Mouse (Mus musculus): ENCODE data around the gene Csad. TPM values are rescaled to one million over a fixed set of nuclear protein-coding genes. Genes with fewer than 3 reads are reported as not detected.

Csad gene
- 12.7 and 21.1 TPM in 2 replicates for polyA plus RNA-seq (2012; rRNA removed)

DNA sequence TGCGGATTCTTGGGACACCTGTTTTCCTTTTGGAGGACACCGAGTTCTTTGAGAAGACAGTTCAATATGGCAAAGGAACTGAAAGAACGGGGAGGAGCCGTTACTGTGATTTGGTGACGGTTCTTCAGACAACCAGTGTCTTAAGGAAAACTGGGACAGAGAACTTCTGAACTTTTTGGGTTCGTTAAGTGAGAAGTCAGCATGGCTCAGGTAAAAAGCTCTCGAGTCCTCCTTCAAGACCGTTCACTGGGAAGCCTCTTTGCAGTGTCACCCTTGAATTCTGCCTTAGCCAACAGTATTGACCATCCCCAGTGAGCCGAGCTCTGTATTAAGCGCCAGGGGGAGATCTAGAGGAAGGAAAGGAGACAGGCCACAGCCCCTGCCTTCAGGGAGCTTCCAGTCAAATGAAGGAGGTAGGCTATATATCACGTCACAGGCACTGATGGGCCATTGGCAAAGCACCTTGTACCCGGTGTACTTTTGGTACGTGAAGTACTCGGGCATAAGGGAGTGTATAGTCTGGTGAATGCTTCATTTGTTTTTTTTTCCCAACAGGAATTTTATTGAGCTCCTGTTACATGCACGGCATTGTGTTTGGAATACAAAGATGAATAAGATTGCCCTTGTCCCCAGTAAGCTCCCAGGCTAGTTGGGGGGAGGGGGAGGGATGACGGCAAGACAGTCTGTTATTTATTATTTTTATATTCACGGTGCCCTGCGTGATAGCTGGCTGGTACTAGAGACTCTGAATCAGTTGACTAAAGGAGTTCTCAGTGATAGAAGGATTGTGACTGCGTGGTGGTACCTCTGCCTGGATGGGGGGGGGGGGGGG, at the start of gene Csad:
Gene Csad, minus strand, starts transcription at position 51 of the 832 bp plus-strand sequence.
- peak within 1 kb of the TSS; percentile 90 for H3K27ac ChIP-seq (ENCODE audit: insufficient read depth, low read depth, low read length)
- H3K27me3 ChIP-seq (ENCODE audit: control insufficient read depth, insufficient read depth, low read length) = no peaks in the 10 kb centered on the region
- 52% methylated on average over 19 of the region's 19 CpGs for WGBS
- TF ChIP-seq CTCF (IDR thresholded peaks at IDR 0.05; ENCODE audit: extremely low read depth, insufficient read length, insufficient replicate concordance, low read depth, low read length) = no peak
- no peak for TF ChIP-seq POLR2A (IDR thresholded peaks at IDR 0.05; ENCODE audit: low read depth, low read length)
- peaks cover 34% of the 10 kb centered on the region for H3K36me3 ChIP-seq (ENCODE audit: control insufficient read depth, insufficient read depth, low read length)
- H3K4me3 ChIP-seq (ENCODE audit: low read depth, low read length) = peak within 1 kb of the TSS; percentile 97
- peaks cover 8% of the 10 kb centered on the region for H3K4me1 ChIP-seq (ENCODE audit: control insufficient read depth, insufficient read depth, insufficient read length, low read length)

DNA sequence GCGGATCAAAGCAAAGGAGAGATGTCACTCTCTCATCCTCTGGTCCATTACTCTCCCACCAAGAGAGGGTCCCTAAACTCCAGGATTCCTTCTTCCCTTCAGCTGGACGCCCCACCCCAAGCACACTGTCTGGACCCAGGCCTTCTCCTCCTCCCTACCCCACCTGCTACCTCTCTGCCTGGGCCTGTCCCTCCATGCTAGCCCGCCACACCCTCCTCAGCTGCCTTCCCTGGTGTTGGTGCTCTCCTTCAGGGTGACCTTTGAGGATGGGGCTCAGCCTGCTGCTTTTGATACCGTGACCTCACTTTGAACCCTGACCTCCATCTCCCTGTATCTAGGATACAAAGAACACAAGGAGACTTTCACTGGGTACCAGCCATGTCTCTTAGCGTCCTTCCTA, 46.0 kb upstream of the Csad start:
- 50% methylated on average over 5 of the region's 5 CpGs for WGBS
- H3K4me3 ChIP-seq (ENCODE audit: low read depth, low read length) = no peak overlapping the region
- no peaks in the 10 kb centered on the region for H3K36me3 ChIP-seq (ENCODE audit: control insufficient read depth, insufficient read depth, low read length)
- H3K27me3 ChIP-seq (ENCODE audit: control insufficient read depth, insufficient read depth, low read length) = peaks cover 6% of the 10 kb centered on the region
- no peak overlapping the region for H3K27ac ChIP-seq (ENCODE audit: insufficient read depth, low read depth, low read length)
- no peak for TF ChIP-seq POLR2A (IDR thresholded peaks at IDR 0.05; ENCODE audit: low read depth, low read length)
- TF ChIP-seq CTCF (IDR thresholded peaks at IDR 0.05; ENCODE audit: extremely low read depth, insufficient read length, insufficient replicate concordance, low read depth, low read length) = no peak
- peaks cover 2% of the 10 kb centered on the region for H3K4me1 ChIP-seq (ENCODE audit: control insufficient read depth, insufficient read depth, insufficient read length, low read length)

DNA sequence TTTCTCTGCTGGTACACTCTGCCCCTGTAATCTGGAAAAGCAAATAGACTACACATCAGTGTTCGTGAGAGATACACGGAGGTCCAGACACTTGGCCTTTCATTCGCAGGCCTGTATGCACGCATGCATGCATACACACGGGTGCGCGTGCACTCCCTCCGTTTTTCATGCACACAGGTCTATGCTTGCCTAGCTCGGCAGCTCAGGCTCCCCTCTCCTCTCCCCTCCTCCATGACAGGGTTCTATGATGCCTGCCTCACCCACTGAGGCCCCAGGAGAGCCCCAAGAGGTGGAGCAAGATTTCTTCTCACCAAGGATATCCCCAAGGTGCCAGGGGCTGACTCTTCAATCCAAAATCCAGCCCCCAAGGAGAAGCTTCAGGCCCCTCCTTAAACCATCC, 45.4 kb upstream of the Csad start:
- no peaks in the 10 kb centered on the region for H3K36me3 ChIP-seq (ENCODE audit: control insufficient read depth, insufficient read depth, low read length)
- H3K4me1 ChIP-seq (ENCODE audit: control insufficient read depth, insufficient read depth, insufficient read length, low read length) = peaks cover 4% of the 10 kb centered on the region
- H3K4me3 ChIP-seq (ENCODE audit: low read depth, low read length) = no peak overlapping the region
- WGBS = 53% methylated on average over 9 of the region's 9 CpGs
- TF ChIP-seq CTCF (IDR thresholded peaks at IDR 0.05; ENCODE audit: extremely low read depth, insufficient read length, insufficient replicate concordance, low read depth, low read length) (no peak), POLR2A (IDR thresholded peaks at IDR 0.05; ENCODE audit: low read depth, low read length) (no peak)
- H3K27me3 ChIP-seq (ENCODE audit: control insufficient read depth, insufficient read depth, low read length) = peaks cover 6% of the 10 kb centered on the region
- no peak overlapping the region for H3K27ac ChIP-seq (ENCODE audit: insufficient read depth, low read depth, low read length)

DNA sequence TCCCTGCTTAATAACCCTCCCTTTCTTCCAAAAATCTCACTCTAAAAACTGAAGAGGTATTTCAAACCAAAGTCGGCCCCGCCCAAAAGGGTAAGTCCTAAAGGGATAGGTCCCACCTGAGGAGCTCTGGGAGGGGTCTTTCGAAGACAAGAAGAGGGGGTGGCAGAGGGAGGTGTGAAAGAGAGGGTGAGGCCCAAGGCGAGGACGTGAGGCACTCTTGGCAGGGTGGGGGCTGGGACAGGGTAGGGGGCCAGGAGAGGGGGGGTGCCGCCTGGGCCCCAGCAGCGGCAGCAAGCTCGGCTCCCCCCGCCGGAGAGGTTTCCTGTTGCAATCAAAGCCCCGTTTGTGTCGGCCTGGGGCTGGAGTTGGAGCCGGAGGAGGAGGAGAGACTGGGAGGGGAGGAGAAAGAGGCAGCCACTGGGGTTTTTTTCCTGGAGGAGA, 44.7 kb upstream of the Csad start:
- WGBS = 12% methylated on average over 13 of the region's 13 CpGs
- no peak overlapping the region for H3K27ac ChIP-seq (ENCODE audit: insufficient read depth, low read depth, low read length)
- TF ChIP-seq POLR2A (IDR thresholded peaks at IDR 0.05; ENCODE audit: low read depth, low read length) (no peak), CTCF (IDR thresholded peaks at IDR 0.05; ENCODE audit: extremely low read depth, insufficient read length, insufficient replicate concordance, low read depth, low read length) (no peak)
- peaks cover 4% of the 10 kb centered on the region for H3K4me1 ChIP-seq (ENCODE audit: control insufficient read depth, insufficient read depth, insufficient read length, low read length)
- H3K4me3 ChIP-seq (ENCODE audit: low read depth, low read length) = no peak overlapping the region
- H3K27me3 ChIP-seq (ENCODE audit: control insufficient read depth, insufficient read depth, low read length) = peaks cover 6% of the 10 kb centered on the region
- H3K36me3 ChIP-seq (ENCODE audit: control insufficient read depth, insufficient read depth, low read length) = no peaks in the 10 kb centered on the region

DNA sequence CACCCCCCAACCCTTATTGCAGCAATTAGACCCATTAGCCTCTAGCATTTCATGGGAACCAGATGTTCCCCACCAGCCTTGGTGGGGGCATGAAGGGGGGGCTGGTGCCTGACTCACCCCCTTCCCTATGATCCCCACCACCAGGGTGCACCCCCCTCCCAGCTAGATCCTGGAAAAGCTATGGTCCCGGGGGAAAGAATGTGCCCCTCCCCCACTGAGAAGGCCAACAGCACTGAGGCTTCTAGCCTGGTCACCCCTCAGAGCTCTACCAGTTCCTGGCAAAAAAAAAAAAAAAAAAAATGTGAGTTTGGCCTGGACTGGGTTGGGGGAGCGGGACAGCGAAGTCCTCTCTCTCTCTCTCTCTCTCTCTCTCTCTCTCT, 44.3 kb upstream of the Csad start:
- Histone ChIP-seq H3K36me3 (ENCODE audit: control insufficient read depth, insufficient read depth, low read length) (no peaks in the 10 kb centered on the region), H3K4me1 (ENCODE audit: control insufficient read depth, insufficient read depth, insufficient read length, low read length) (peaks cover 7% of the 10 kb centered on the region), H3K27ac (ENCODE audit: insufficient read depth, low read depth, low read length) (no peak overlapping the region), H3K27me3 (ENCODE audit: control insufficient read depth, insufficient read depth, low read length) (peaks cover 6% of the 10 kb centered on the region), H3K4me3 (ENCODE audit: low read depth, low read length) (no peak overlapping the region)
- TF ChIP-seq POLR2A (IDR thresholded peaks at IDR 0.05; ENCODE audit: low read depth, low read length) (no peak), CTCF (IDR thresholded peaks at IDR 0.05; ENCODE audit: extremely low read depth, insufficient read length, insufficient replicate concordance, low read depth, low read length) (no peak)
- 35% methylated on average over 3 of the region's 3 CpGs for WGBS

DNA sequence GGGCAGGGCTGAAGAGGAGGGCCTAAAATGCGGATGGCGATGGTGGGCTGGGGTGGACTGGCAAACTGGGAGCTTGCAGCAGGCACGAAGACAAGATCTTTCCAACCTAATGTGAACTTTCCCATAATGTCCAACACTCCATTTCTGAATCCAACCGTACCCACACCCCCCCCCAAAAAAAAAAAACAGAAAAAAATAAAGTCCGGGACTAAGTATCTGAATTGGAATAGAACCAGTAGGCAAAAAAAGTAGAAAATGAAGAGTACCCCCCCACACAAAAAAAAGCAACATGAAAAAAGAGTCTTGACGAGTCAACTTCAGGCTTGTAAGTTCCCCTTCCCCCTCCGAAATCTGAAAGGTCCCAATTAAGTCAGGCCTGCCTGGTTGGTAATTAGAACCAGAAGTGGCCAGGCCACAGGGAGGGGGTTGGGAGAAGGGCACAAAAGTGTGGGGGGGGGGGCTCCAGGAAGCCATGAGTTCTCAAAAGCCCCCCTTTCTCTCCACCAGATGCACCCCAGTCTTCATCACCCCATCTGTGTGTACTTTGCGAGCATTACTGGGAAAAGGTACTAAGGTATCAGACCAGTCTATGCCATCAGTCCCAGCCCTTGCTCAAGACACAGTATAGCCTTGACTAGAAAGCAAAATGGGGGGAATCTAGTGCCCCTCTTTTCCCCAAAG, 43.7 kb upstream of the Csad start:
- H3K36me3 ChIP-seq (ENCODE audit: control insufficient read depth, insufficient read depth, low read length) = no peaks in the 10 kb centered on the region
- TF ChIP-seq POLR2A (IDR thresholded peaks at IDR 0.05; ENCODE audit: low read depth, low read length) (no peak), CTCF (IDR thresholded peaks at IDR 0.05; ENCODE audit: extremely low read depth, insufficient read length, insufficient replicate concordance, low read depth, low read length) (no peak)
- H3K27me3 ChIP-seq (ENCODE audit: control insufficient read depth, insufficient read depth, low read length) = peaks cover 6% of the 10 kb centered on the region
- WGBS = 17% methylated on average over 8 of the region's 8 CpGs
- peaks cover 11% of the 10 kb centered on the region for H3K4me1 ChIP-seq (ENCODE audit: control insufficient read depth, insufficient read depth, insufficient read length, low read length)
- peak overlapping the region; percentile 64 for H3K27ac ChIP-seq (ENCODE audit: insufficient read depth, low read depth, low read length)
- peak overlapping the region; percentile 85 for H3K4me3 ChIP-seq (ENCODE audit: low read depth, low read length)

Data from small intestine, adult 2 months (tissue).